Mouse (Mus musculus) 3134 (cell line): Measurements from ENCODE around the gene Olfr796.

Source experiments
- DNase-seq: peaks from one replicate; pipeline ENCODE4 v3.0.0-alpha.2; 2011; ENCODE audit warnings: low spot score; ENCODE audit not compliant: insufficient read length; ENCODE audit errors: extremely low read depth

Olfr796 gene

DNA sequence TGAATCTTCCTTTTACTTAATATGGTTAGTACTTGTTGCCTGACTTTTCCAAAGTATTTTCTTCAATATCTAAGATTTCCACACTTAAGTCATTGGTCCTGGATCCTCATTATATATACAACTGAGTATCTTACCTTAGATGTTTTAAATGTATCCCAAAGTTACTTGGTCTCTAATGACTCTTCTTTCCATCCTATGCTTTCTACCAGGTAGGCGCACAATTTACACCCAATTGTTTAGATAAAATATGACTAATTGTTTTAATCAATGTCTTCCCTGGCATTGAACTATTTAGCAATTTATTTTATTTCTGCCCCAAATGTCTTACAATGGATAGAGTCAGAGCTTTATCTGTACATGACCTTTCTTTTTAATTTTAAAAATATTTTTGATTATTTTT lies at the start of gene Olfr796:
TSS of gene Olfr796 (minus strand) at position 101 of the 400 bp plus-strand sequence.
- DNase-seq, result no peak

DNA sequence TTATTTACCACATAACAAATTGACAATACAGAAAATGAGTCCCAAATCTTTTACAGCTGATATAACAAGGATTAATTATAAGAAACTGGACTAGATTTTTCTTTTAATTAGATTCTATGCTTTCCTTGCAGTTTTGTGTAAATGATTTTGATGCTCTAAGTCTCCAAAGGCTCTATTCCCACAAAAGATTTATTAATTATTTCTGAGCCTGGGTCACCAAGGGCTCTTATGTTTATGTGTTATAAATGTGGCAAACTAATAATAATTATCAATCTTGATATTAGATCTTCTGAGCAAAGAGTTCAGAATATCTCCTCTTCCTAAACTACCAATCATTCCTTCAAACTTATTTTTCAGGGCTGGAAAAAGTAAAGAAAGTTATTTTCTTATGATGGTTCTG lies 45.0 kb upstream of the Olfr796 start, which contains the start of gene Olfr800:
TSS of gene Olfr800 (plus strand) at position 301 of the 400 bp plus-strand sequence.
- DNase-seq, result no peak

DNA sequence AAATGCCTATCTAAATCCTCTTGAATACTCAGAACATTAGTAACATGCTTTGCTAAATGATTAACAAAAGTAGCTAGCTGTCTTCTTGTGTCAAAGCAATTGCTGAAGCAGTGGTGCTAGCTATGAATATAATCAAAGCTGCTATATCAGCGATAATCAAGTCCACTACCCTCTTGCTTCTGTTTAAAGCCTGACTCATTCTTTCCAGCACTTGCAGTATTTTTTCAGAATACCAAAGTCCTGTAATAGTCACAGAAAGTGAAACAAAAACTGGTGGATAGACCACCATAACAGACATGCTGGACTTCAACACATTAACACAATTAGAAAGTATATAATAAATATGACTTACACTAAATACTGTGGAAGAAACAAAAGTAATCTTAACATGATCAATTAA lies 39.4 kb upstream of the Olfr796 start:
- DNase-seq, result no peak

DNA sequence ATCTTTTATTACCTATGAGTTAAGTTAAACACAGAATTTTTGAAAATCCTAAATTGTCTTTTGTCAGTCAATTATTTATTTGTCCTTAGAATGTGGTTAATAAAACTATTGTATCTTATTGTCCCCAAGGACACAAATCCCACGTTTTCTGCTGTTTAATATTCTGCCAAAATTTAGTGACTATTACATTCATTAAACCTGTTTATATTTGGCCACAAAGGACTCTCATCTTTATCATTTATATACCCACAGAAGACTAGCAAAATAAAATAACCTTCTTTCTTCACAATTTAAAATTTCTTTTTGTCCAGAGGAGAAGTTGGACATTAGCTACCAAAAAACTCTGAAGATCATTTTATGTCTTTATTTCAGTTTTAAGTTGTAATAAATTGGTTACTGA lies 24.8 kb upstream of the Olfr796 start, which contains the start of gene Olfr799:
TSS of gene Olfr799 (plus strand) at position 301 of the 400 bp plus-strand sequence.
- DNase-seq, result no peak

DNA sequence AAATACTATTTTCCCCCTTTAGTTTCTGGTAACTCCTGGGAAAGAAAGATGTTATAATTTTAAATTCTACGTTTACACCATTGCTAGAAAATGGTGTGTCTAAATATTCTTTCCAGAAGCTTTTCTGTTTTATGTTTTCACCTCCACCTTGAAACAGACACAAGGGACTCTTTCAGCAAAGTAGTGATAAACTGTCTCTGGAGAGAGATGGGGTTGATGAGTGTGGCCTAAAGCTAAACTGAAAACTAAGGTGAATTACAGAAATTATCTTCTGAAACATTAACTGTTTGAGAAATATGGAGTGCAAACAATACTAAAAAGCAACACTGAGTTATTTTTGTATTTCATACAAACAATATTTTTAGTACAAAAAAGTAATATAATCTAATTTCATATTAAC lies 15.5 kb upstream of the Olfr796 start, which contains the start of gene Olfr798:
TSS of gene Olfr798 (minus strand) at position 101 of the 400 bp plus-strand sequence.
- DNase-seq, result no peak

DNA sequence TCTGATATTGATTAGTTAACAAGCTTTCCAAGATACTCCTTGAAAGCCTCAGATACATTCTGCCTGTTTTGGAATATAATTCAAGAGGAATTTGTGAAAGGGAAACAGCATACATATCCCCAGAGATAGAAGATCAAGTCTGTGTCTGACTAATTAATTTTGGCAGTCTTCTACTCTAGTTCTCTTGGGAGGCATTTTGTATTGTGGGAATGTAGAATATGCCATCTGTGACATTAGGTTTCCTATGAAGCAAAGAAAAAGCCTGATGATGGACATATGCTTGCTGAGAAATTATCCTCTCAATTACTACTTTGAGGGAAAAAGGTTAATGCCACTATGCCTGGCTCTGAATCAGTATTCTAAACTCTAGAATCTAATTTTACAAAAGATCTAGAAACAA lies 10.9 kb upstream of the Olfr796 start:
- no peak for DNase-seq

DNA sequence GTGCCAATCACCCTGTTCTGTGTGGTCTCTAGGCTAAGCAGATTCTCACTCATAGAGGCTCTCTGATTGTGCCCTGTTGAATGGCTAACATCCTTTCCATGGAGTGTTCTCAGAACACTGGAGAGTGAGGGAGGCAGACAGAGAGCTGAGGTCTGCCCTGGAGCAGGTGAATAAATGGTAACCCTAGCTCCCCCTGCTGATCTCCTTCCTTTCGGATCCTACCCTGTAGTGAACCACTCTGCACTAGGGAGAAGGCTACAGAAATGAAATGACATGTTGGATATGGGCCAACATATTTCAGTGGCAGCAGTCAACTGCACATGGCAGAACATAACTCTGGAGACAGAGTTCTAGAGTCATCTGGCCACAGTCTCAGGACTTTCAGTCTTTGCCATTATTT lies 9.4 kb upstream of the Olfr796 start:
- DNase-seq, result no peak

DNA sequence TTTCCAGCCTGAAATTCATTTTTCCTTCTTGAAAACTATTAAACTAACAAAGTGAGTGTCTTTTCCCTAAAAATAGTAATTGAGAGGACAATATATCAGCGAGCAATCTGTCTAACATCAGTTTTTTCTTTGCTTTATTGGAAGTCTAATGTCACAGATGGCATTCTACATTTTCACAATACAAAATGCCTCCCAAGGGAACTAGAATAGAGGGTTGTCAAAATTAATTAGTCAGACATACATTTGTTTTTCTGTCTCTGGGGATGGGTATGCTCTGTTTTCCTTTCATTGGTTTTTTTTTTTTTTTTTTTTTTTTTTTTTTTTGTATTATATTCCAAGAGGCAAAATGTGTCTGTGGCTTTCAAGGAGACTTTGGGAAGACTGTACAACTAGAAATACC lies 35.3 kb downstream of the Olfr796 start:
- no peak for DNase-seq

DNA sequence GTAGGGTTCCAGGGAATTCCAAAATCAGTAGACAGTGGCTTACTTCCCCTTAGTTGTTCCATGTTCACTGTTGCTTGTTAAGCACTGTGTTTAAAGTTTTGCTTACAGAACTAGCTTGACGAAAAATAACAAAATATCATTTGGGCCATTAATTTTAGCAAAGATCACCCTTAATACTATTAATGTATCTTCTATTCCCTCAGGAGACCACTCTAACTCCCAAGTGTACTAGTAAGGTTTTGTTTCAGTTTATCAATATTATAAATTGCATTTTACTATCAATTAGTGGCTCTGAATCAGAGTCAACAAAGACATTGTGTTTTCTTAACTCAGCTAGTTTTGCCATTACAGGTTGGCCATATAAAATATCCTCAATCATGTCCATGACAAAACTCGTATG lies 45.0 kb downstream of the Olfr796 start, which contains the start of gene Olfr794:
TSS of gene Olfr794 (plus strand) at position 301 of the 400 bp plus-strand sequence.
- no peak for DNase-seq
